Mouse (Mus musculus) lung, postnatal 0 days (tissue): Measurements from ENCODE around the gene Zfp941.
A peak's percentile ranks its signal among the peaks of the same experiment; 100 is the strongest.

ENCODE experiments used
- CTCF ChIP-seq: IDR thresholded peaks from 2 replicates; pipeline ENCODE4 v1.5.1; 2016; ENCODE audit warnings: antibody characterized with exemption, mild to moderate bottlenecking
- EP300 ChIP-seq: IDR thresholded peaks from 2 replicates; pipeline ENCODE4 v1.6.1; 2016; ENCODE audit warnings: antibody characterized with exemption, mild to moderate bottlenecking, control low read depth

- TF ChIP-seq CTCF: peak; percentile 93
- TF ChIP-seq EP300: peak; percentile 67
Observed at GRCm38 (mm10) chr7:140844905-140845665, 23.1 kb upstream of the Zfp941 start, which contains the start of gene Scgb1c1.
